Mouse (Mus musculus) erythroid progenitor cell, adult 5-6 weeks (primary cell): ENCODE results near the gene Sv2c. TPM values are rescaled to one million over a fixed set of nuclear protein-coding genes. Genes with fewer than 3 reads are reported as not detected.
"Not testable (repeated sequence)": the region's sequence is repeated elsewhere in the genome, so short reads cannot be mapped to it uniquely, and the experiment has no call there.

Experiments
- ATAC-seq: replicated peaks from 2 replicates; pipeline ENCODE4 v1.8.0; 2016; ENCODE audit warnings: moderate number of reproducible peaks, mild to moderate bottlenecking, moderate TSS enrichment, inconsistent platforms; ENCODE audit not compliant: poor library complexity, low FRiP score, severe bottlenecking
- total RNA-seq, 2 experiments: library from RNA; stranded (forward) in 1 of 2; stranded (reverse) in 1 of 2; fragments of 150-400 nt in 1 of 2; fragments of 186-747, 209-891 nt in 1 of 2; gene quantifications; 2 replicates each; pipeline versions ENCODE4 v1.2.3 to v1.2.4; 2015 to 2017; ENCODE audit warnings: low replicate concordance in 2 of 2

Sv2c gene
- total RNA-seq, 2 experiments from 2014 or later: not detected

DNA sequence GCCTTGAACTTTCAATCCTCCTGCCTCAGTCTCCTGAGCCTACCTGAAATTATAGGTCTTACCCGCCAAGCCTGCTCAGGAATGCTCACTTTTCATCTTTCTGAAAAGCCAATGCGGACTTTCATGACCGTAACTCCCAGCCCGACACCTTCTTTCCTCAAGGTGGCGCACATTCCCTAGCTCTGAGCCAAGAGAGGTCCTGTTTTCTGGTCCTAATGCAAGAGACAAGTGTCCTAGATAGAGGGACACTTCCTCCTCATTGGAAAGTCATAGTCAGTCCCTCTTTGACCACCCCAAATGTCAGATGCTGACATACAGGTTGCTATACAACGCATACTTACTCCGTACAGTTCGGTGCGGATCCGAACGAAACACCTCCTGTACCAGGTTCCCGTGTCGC is 146.0 kb downstream of the Sv2c start:
- ATAC-seq: no peak

- ATAC-seq: no peak
Measured at GRCm38 (mm10) chr13:95975225-95975624, 157.2 kb downstream of the Sv2c start.

DNA sequence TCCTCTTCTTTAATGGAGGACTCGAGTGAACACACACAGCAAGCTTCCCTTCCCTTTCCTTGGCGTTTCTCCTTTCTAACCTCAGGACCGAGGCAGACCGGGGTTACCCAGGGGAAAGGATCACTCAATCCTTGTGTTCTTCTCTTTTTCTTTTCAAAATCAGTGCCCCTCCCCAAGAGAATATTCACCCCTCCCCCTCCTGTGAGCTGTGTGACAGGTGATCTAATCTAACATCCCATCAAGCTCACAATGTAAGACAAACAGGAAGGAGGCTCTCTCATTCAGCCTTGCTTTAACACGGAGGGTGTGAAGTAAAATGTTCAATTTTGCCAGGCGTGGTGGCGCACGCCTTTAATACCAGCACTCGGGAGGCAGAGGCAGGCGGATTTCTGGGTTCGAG is 158.3 kb downstream of the Sv2c start:
- no peak for ATAC-seq

DNA sequence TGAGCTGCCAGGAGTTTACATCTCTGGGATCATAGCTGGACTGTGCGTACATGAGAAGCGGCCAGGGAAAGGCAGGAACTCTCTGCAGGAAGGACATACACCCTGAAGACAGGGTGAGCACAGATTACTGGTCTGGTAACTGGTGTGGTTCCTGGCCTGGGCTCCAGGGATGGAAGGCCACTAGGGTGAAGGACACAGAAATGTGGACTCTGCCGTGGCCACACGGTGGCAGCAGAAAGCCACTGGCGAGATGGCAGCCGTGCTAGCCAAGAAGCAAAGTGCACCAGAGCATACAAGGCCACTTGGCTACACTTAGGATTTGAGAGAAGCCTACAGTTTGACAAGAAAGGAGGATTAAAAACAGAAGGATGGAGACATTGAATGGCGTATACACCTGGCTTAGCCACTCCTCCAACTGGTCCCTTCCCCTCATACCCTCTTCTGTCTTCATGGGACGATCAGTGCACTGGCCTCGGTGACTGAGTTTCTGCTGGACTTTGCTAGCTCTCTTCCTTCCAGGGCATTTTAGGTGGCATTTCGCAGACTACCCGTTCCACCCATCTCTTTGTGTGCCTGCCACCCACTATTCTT is 158.9 kb downstream of the Sv2c start:
- peak; percentile 82 for ATAC-seq

- not testable (repeated sequence) for ATAC-seq
Measured at GRCm38 (mm10) chr13:95968031-95968430, 164.3 kb downstream of the Sv2c start.

DNA sequence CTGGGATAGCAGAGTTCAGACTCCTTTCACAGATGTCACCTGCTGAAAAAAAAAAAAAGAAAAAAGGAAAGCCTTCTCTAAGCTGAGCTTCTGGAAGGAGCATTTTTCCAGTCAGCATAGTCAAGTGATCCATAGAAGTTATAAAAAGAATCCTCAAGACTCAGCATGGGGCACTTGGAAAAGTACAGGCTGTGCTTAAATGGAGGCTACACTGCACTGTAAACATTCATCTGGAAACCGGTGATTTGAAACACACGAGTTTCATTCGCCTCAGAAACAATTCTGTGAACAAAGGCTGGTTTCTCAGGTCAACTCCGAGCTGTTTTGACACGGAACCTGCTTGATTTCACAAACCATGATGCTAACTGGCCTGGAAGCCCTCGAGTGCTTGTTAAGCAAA is 165.6 kb downstream of the Sv2c start:
- ATAC-seq: no peak

- ATAC-seq: 0 out of 2 replicates have a peak, but pooled peaks have one; percentile 0
Measured at GRCm38 (mm10) chr13:95965596-95965995, 166.8 kb downstream of the Sv2c start.

DNA sequence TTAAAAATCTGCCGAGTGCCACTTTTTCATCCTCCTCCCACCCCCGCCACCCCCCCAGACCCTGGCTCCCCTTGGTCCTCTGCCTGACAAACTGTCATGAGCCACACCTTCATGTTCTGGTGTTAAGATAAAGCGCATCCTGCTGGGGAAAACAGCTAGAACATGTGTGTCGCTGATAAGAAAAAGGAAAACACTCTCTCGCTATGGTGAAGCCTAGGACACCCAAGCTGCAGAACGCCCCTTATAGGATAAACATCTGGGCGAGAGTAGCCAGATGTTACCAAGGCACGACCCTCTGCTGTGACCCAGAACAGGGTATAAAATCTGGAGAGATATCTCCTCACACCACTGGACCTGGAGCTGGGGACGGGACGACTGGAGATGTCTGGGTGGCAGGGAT is 167.2 kb downstream of the Sv2c start:
- peak; percentile 75 for ATAC-seq

DNA sequence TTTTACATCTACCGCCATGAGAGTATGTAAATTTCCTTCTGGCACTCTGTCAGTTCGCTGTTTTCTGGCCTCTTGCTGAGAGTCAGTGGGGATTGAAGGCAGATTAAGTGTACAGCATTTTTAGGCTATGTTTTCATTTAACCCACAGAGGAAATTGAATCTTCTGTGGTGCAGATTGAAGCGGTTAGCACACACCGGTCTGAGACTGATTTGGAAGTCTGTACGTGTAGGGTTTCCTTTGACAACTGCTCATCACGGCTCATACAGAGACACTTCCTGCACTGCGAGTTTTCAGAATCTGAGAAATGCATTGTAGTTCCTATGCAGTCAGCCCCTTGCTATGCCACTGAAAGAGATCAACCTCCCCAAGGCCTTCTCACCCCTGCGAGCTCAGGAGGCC is 168.2 kb downstream of the Sv2c start:
- ATAC-seq: no peak

DNA sequence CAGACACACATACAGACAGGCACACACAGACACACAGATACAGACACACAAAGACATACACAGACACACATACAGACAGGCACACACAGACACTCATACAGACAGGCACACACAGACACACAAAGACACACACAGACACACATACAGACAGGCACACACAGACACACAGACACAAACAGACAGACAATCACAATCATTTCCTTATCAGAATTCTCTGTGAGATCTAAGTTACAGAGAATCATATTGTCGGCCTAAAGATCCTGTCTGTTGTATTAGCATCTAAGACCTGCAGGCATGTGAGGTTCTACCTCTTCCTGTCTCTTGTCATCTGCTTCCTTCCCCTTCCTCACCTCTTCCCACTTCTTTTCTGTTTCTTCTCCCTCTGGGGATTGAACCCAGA is 168.7 kb downstream of the Sv2c start:
- ATAC-seq: no peak

GRCm38 (mm10) chr13:95961905-95962304 is 170.5 kb downstream of the Sv2c start:
- no peak for ATAC-seq

- ATAC-seq: peak; percentile 42
Measured at GRCm38 (mm10) chr13:95961191-95961791, 171.1 kb downstream of the Sv2c start.

DNA sequence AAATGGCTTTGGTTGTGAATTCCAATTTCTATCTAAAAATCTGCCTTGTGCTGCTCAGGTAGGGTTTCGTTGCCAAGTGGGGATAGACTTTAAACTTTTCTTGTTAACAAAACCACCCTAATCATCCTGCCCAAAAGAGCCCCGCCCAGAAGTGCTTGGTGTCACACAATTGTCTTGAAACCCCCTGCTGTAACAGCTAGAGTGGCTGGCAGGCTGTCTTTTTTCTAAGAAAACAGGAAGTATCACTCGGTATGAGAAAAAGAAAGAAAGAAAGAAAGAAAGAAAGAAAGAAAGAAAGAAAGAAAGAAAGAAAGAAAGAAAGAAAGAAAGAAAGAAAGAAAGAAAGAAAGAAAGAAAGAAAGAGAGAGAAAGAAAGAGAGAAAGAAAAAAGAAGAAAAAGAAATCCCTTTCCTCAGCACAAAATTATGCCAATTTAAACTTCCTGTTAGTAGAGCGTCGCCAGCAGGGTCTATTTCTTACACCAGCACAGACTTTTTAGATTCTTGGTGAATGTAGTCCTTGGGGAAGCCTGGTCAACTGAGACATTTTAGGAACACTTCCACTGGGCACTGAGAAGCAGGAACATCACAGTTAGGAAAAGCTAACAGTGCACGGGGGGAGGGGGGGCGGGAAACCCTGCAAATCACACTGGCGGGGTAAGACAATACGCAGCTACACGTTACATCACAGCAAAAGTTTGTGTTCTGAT is 171.7 kb downstream of the Sv2c start:
- no peak for ATAC-seq

DNA sequence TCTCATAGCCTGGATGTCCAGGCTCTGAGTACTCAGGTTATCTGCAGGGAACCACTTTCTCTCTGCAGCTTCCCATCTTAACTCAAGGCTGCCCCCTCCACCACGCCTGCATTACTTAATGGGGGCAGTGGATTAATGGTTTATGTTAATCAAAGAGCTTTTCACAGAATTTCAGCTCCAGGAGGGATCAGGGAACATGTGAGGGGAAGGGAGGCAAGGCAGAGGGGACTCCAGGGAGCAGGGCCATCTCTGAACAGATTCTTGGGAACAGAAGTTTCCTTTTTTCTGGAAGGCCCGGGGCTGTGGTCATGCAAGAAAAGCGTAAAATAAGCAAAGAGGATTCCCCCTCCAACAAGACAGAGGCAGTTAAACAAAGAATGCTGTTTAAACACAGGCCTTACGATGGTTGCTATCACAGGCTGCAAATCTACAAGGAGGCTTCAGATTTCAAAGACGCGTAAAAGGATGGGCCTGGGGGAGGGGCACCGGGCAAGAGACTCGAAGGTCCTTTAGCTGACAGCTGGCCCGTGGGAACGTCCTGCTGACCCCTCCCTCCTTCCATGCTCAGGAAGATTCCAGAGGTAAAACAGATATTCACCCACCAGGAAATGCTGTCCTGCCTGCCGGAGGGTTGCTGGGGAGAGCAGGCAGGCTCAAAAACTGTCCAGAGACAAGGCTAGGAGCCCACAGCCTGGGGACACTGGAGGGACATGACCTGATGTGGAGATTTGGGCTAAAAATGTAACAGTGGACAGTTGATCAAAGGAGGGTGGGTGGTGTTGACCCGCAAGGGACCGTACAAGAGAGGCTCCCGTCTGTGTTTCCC is 172.5 kb downstream of the Sv2c start:
- ATAC-seq: no peak

DNA sequence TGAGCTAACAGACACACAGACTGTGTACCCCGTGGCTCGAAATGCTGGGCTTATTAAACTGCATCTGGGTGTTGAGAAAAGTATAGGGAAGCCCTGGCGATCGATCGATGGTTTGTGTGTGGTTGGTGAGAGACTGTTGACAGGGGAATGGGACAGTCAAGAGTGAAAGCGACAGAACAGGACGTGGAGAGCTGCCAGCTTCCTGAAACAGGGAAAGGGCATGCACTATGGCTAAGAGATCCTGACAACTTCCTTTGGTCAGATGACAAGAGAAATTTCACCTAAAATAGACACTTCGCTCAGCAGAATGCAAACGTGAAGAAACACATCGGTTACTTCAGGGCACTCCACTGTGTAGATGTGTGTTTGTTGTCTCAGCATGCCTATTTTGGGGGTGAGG is 175.2 kb downstream of the Sv2c start:
- no peak for ATAC-seq

- no peak for ATAC-seq
Measured at GRCm38 (mm10) chr13:95956327-95956781, 176.0 kb downstream of the Sv2c start.

DNA sequence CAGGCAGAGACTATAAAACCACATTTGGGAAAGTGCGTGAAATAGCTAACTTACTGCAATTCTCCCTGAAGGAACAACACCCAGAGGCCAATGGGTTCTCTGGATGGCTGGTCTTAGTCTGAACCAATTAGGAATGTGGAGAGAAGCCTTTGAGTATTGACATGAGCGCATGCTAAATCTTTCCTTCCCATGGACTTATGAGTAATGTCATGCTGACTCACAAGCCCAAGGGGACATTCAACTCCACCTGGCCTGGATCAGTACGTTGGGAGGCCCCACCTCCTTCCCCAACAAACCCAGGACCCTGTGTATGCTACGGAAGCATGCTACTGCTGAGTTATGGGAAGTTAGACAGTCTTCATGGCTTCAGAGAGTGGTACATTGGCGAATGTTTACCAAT is 177.2 kb downstream of the Sv2c start:
- ATAC-seq: no peak

- no peak for ATAC-seq
Measured at GRCm38 (mm10) chr13:95953636-95954035, 178.7 kb downstream of the Sv2c start.

DNA sequence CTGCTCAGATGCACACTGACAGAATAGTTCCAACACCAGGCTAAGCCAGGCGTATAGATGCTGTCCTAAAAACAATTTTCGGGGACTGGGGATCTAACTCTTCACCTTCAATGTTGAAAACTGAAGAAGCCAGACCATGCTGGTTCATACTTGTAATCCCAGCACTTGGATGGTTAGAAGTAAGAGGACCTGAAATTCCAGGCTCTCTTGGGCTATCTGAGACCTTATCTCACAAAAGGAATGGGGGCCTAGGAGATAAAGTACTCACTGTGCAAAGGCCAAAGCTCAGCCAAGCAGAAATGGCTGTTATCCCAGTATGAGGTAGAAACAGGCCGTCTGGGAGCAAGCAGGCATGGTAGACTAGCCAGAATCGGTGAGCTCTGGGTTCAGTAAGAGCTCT is 180.1 kb downstream of the Sv2c start:
- no peak for ATAC-seq

- ATAC-seq: peak; percentile 58
Measured at GRCm38 (mm10) chr13:95951098-95951894, 181.1 kb downstream of the Sv2c start.
